Mouse (Mus musculus) neural tube, embryonic 15.5 days (tissue): ENCODE measurements around the gene Miga1. TPM values are rescaled to one million over a fixed set of nuclear protein-coding genes. Genes with fewer than 3 reads are reported as not detected.

Experiments used
- ATAC-seq: fragments of 200-750 bp; cut with Nextera tagmentation; 2 replicates; pipeline ENCODE4 v1.8.0; 2017; ENCODE audit warnings: mild to moderate bottlenecking, moderate TSS enrichment, moderate library complexity; ENCODE audit not compliant: low FRiP score
- H3K27ac ChIP-seq: fragments of 300-500 bp; sonication (generic); replicated peaks from 2 replicates; pipeline ENCODE4 v1.5.1; 2015; ENCODE audit warnings: mild to moderate bottlenecking, inconsistent platforms
- H3K27me3 ChIP-seq: fragments of 300-500 bp; sonication (generic); replicated peaks from 2 replicates; pipeline ENCODE4 v1.6.1; 2015; ENCODE audit warnings: inconsistent platforms
- H3K36me3 ChIP-seq: fragments of 300-500 bp; sonication (generic); 2 replicates; pipeline ENCODE4 v1.6.1; 2015; ENCODE audit warnings: inconsistent platforms
- H3K4me1 ChIP-seq: fragments of 300-500 bp; sonication (generic); 2 replicates; pipeline ENCODE4 v1.6.1; 2015; ENCODE audit warnings: inconsistent platforms
- H3K4me2 ChIP-seq: fragments of 300-500 bp; sonication (generic); 2 replicates; pipeline ENCODE4 v1.6.1; 2015; ENCODE audit warnings: inconsistent platforms, mild to moderate bottlenecking, moderate library complexity
- H3K4me3 ChIP-seq: fragments of 300-500 bp; sonication (generic); replicated peaks from 2 replicates; pipeline ENCODE4 v1.5.1; 2015; ENCODE audit warnings: mild to moderate bottlenecking, inconsistent platforms
- H3K9ac ChIP-seq: fragments of 300-500 bp; sonication (generic); replicated peaks from 2 replicates; pipeline ENCODE4 v1.6.1; 2015; ENCODE audit warnings: mild to moderate bottlenecking, inconsistent platforms
- H3K9me3 ChIP-seq: fragments of 300-500 bp; sonication (generic); replicated peaks from 2 replicates; pipeline ENCODE4 v1.6.1; 2016; ENCODE audit warnings: inconsistent platforms
- WGBS: fragments of 180-500 bp; shearing (Covaris S2); methylation state at CpG from one replicate; pipeline ENCODE4 v1.1.7; 2015; ENCODE audit warnings: mixed read lengths; 5-methylcytosine and 5-hydroxymethylcytosine counted together
- polyA plus RNA-seq: library from polyadenylated mRNA; unstranded; fragments of >200 nt; fragmentation: Nextera tagmentation; extraction: Ambion mirVana; gene quantifications from 2 replicates; pipeline ENCODE4 v1.2.1, GENCODE M21; 2015

The Miga1 gene
- polyA plus RNA-seq, 1 experiment from 2014 or later, result 17.3 TPM

DNA sequence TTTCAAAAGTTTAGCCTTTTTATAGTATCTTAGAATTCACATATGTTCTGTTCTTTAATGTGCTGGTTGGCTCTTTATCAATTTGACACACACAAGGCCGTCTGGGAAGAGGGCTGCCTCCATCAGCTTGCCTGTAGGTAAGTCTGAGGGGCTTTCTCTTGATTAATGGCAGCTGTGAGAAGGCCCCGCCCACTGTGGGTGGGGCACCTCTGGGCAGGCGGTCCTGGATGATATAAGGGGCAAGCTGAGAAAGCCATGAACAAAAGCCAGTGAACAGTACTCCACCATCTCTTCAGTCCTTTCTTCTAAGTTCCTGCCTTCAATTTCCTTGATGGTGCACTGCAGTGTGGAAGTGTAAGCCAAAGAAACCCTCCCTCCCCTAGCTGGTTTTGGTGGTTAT lies 58.1 kb downstream of the Miga1 start:
- H3K4me2 ChIP-seq, result no peak overlapping the region
- no peak overlapping the region for H3K9ac ChIP-seq
- H3K27ac ChIP-seq, result no peak overlapping the region
- WGBS, result 29% methylated on average over 3 of the region's 3 CpGs
- H3K4me3 ChIP-seq, result no peak overlapping the region
- no peaks in the 10 kb centered on the region for H3K4me1 ChIP-seq
- H3K27me3 ChIP-seq, result no peaks in the 10 kb centered on the region
- H3K9me3 ChIP-seq, result no peaks in the 10 kb centered on the region
- peaks cover 52% of the 10 kb centered on the region for H3K36me3 ChIP-seq
- no peak for ATAC-seq

DNA sequence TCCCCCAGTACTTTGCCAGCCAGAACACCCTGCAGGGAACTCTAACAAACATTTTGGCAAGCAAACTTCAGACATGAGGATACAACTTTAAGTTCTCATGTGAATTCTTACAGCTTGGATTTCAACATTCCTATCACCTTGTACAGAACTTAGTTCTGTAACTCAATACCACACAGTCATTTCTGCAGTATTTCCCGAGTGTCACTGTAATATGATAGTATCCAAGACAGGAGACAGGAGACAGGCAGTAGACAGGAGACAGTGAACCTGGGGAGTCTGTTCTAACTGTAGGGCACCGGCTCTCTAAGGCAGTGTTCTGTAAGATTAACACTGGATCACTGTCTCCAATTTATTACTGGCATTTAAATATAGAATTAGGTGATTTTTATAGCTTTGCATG lies 61.8 kb downstream of the Miga1 start:
- 84% methylated on average over 2 of the region's 2 CpGs for WGBS
- peaks cover 37% of the 10 kb centered on the region for H3K36me3 ChIP-seq
- no peak overlapping the region for H3K4me2 ChIP-seq
- no peaks in the 10 kb centered on the region for H3K9me3 ChIP-seq
- no peak for ATAC-seq
- H3K4me3 ChIP-seq, result no peak overlapping the region
- no peak overlapping the region for H3K27ac ChIP-seq
- no peaks in the 10 kb centered on the region for H3K4me1 ChIP-seq
- H3K9ac ChIP-seq, result no peak overlapping the region
- H3K27me3 ChIP-seq, result no peaks in the 10 kb centered on the region

DNA sequence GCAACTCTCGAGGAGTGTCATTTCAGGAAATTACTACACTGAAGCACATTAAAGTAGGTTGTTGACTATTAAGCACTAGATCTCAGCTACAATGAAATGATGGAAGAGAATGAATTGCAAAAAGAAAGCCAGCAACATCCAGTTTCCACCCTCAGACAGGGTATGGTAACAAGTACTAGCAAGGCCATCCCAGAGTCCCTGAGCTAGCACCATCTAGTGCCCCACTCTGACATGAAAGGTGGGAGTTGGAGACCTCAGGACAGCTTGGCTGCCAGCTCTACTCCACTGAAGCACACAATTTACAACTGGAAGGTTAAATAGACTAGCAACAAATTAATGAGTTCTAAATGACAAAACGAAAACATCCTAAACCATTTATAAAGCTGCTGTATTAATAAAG lies 62.3 kb downstream of the Miga1 start:
- peaks cover 36% of the 10 kb centered on the region for H3K36me3 ChIP-seq
- H3K27ac ChIP-seq, result no peak overlapping the region
- no peak overlapping the region for H3K9ac ChIP-seq
- H3K4me3 ChIP-seq, result no peak overlapping the region
- H3K4me2 ChIP-seq, result no peak overlapping the region
- ATAC-seq, result no peak
- no peaks in the 10 kb centered on the region for H3K9me3 ChIP-seq
- WGBS, result 92% methylated on average over 2 of the region's 2 CpGs
- H3K4me1 ChIP-seq, result no peaks in the 10 kb centered on the region
- no peaks in the 10 kb centered on the region for H3K27me3 ChIP-seq

DNA sequence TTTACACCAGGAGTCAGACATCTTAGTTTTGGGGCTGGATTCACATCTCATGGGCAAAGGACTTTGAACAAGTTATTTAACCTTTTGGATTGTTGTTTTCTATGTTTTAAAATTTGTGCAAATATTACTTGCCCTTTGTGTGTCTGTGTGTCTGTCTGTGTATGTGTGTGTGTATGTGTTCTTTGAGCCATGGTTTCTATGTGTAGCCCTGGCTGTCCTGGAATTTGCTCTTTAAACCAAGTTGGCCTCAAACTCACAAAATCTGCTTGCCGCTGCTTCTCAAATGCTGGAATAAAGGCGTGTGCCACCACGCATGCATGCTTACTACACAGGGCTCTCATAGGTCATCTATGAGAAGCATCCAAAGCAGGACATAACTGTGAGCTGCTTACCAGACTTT lies 63.3 kb downstream of the Miga1 start:
- Histone ChIP-seq H3K9ac (no peak overlapping the region), H3K4me3 (no peak overlapping the region), H3K4me2 (no peak overlapping the region), H3K27me3 (no peaks in the 10 kb centered on the region), H3K27ac (no peak overlapping the region), H3K9me3 (no peaks in the 10 kb centered on the region), H3K36me3 (peaks cover 31% of the 10 kb centered on the region), H3K4me1 (no peaks in the 10 kb centered on the region)
- WGBS, result 97% methylated on average over 3 of the region's 3 CpGs
- no peak for ATAC-seq

DNA sequence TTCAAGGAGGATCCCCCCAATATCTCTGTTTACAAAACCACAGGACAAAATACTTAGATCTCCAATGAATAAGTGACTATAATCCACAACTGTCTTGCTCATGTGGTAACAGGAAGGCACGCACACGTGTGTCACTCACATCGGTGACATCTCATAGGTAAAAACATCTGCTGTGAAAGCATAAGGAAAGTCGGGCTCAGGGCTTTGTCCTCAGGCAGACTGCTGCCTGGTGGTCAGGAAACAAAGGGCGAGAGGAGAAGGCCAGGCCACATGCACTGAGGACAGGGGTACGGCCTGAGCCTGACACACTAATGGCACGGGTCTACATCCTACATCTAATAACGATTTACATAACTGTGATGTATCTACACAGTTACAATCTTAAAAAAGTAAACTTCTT lies 65.2 kb downstream of the Miga1 start:
- Histone ChIP-seq H3K4me1 (no peaks in the 10 kb centered on the region), H3K27ac (no peak overlapping the region), H3K36me3 (peaks cover 22% of the 10 kb centered on the region), H3K9me3 (no peaks in the 10 kb centered on the region), H3K4me2 (no peak overlapping the region), H3K27me3 (no peaks in the 10 kb centered on the region), H3K9ac (no peak overlapping the region), H3K4me3 (no peak overlapping the region)
- WGBS, result 75% methylated on average over 8 of the region's 8 CpGs
- no peak for ATAC-seq

DNA sequence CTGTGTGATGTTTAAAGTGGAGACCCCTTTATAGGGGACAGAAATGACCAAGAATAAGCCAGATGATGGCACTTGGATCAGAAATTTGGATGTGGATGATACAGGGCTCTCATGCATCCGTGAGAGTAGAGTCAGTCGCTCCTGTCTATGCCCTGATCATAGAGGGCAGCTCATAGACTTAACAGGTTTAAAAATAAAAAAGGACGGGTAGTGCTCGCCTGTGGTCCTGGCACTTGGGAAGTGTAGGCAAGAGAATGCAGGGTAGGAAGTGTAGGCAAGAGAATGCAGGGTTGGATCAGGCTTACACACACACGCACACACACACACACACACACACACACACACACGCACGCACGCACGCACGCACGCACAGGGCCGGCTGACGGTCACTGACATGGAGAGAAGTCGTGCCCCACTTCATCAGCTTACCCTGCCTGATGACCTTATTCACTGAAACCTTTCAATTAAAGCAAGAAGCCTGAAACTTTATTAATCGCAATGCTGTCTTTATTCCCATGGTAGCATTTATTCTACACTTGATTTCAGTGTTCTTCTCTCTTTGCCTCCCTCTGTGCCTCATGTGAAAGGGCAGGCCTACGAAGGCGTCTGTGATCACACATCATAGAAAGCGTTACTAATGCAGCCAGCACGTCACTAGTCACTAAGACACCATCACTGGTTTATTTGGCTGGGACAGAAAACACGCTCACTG lies 67.1 kb downstream of the Miga1 start:
- no peaks in the 10 kb centered on the region for H3K4me1 ChIP-seq
- no peak overlapping the region for H3K9ac ChIP-seq
- H3K4me3 ChIP-seq, result no peak overlapping the region
- WGBS, result 76% methylated on average over 20 of the region's 20 CpGs
- H3K36me3 ChIP-seq, result peaks cover 22% of the 10 kb centered on the region
- no peaks in the 10 kb centered on the region for H3K27me3 ChIP-seq
- no peak overlapping the region for H3K27ac ChIP-seq
- no peak for ATAC-seq
- H3K4me2 ChIP-seq, result no peak overlapping the region
- no peaks in the 10 kb centered on the region for H3K9me3 ChIP-seq

DNA sequence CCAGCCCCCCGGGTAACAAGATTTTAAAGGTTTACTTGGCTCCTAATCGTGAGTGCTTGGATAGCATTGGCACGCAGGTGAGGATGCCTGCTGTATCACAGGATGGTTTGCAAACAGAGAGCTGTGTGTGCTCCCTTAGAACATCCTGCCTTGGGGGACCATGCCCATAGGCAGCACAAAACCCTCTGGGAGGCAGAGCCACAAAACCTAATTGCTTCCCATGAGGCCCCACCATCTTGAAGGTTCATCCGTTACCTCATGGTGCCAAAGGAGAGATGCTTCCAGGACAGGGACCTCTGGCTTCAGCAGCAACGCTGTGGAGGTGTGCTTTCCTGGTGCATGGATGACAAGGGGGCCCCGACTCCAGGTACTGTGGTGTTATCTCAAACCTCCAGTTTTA lies 68.3 kb downstream of the Miga1 start:
- H3K9ac ChIP-seq, result no peak overlapping the region
- peaks cover 22% of the 10 kb centered on the region for H3K36me3 ChIP-seq
- H3K27me3 ChIP-seq, result peaks cover 10% of the 10 kb centered on the region; the same call in 1 of the 2 replicates
- no peaks in the 10 kb centered on the region for H3K4me1 ChIP-seq
- H3K9me3 ChIP-seq, result no peaks in the 10 kb centered on the region
- no peak overlapping the region for H3K27ac ChIP-seq
- H3K4me3 ChIP-seq, result no peak overlapping the region
- WGBS, result 84% methylated on average over 6 of the region's 6 CpGs
- no peak overlapping the region for H3K4me2 ChIP-seq
- no peak for ATAC-seq

DNA sequence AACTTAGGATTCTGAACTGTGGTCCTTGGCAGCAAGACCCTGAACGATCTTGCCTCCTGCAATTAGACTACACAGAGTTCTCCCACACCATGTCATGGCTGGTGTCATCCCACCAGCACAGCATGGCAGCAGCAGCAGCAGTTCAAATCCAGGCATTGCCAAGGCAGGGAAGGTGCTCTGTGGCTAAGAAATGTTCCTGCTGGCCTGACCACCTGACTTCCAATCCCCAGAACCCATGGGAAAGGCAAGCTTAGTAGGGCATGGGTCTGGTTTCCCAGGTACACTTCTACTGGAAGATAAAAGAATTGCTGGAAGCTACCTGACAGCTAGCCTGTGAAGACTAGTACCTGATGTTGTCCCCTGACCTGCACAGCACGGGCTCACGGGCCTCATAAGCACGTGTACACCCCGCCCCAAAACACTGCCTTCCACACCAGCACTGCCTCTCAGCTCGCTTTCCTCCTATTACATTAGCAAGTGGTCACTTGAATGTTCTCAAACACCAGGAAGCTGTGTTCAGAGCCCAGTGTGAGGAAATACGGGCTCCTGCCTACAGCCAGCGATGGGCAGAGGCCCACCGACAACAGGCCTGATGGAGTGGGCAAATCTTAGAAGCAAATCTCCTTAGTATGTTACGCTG lies 69.0 kb downstream of the Miga1 start:
- ATAC-seq, result no peak
- H3K27me3 ChIP-seq, result peaks cover 16% of the 10 kb centered on the region
- H3K9ac ChIP-seq, result no peak overlapping the region
- H3K4me1 ChIP-seq, result peaks cover 2% of the 10 kb centered on the region
- H3K9me3 ChIP-seq, result no peaks in the 10 kb centered on the region
- H3K27ac ChIP-seq, result no peak overlapping the region
- WGBS, result 89% methylated on average over 10 of the region's 10 CpGs
- H3K36me3 ChIP-seq, result peaks cover 16% of the 10 kb centered on the region
- no peak overlapping the region for H3K4me2 ChIP-seq
- no peak overlapping the region for H3K4me3 ChIP-seq

DNA sequence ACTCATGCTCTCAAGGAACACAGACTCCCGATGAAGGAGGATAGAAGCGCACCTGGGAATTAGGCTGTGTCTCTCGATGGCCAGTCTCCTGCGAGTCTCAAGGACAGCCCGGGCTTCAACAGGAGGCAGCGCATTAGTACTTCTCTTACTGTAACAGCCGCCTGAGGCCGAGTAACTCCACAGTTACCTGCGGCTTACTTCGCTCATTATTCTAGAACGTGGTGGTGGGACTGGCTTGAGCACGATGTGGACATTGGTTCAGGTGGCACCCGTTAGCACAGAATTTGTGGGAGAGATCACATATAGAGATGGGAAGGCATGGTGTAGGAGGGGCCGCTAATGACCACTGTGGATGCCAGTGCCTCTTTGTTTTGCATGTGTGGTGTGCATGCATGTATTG lies 72.1 kb downstream of the Miga1 start:
- Histone ChIP-seq H3K4me1 (peaks cover 18% of the 10 kb centered on the region), H3K9ac (no peak overlapping the region), H3K27ac (no peak overlapping the region), H3K4me2 (no peak overlapping the region), H3K36me3 (peaks cover 7% of the 10 kb centered on the region; the same call in 1 of the 2 replicates), H3K4me3 (no peak overlapping the region), H3K27me3 (peaks cover 27% of the 10 kb centered on the region), H3K9me3 (no peaks in the 10 kb centered on the region)
- ATAC-seq, result no peak
- WGBS, result 88% methylated on average over 14 of the region's 14 CpGs

DNA sequence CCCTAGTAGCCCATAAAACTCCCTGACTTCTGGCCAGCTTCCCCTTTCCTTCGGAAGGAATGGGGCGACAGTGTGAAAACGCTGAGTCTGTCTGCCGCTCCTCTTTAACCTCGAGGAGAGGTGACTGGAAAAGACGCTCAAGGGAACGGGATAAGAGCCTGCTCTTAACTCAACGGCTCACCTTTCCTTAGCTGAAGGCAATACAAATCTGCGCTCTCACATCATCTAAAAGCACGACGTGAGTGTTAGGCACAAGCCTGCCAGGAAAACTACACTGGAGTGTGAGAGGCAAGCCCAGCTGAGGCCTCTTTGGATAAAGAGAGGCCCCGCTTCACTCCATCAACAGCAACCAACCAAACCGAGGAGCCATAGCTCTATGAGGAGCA lies 74.2 kb downstream of the Miga1 start, which contains the start of gene Nexn:
TSS of gene Nexn (minus strand) at position 315 of the 386 bp plus-strand sequence.
- H3K27me3 ChIP-seq, result peaks cover 27% of the 10 kb centered on the region
- H3K9me3 ChIP-seq, result no peaks in the 10 kb centered on the region
- H3K9ac ChIP-seq, result peak within 1 kb of the TSS; percentile 59
- WGBS, result 4% methylated on average over 13 of the region's 13 CpGs
- peak within 1 kb of the TSS; percentile 52 for H3K4me3 ChIP-seq
- no peaks in the 10 kb centered on the region for H3K36me3 ChIP-seq
- peak; percentile 46; the same call in 1 of the 2 replicates for ATAC-seq
- H3K27ac ChIP-seq, result no peak within 1 kb of the TSS; the same call in 1 of the 2 replicates
- peak within 1 kb of the TSS; percentile 100 for H3K4me2 ChIP-seq
- peaks cover 18% of the 10 kb centered on the region for H3K4me1 ChIP-seq

DNA sequence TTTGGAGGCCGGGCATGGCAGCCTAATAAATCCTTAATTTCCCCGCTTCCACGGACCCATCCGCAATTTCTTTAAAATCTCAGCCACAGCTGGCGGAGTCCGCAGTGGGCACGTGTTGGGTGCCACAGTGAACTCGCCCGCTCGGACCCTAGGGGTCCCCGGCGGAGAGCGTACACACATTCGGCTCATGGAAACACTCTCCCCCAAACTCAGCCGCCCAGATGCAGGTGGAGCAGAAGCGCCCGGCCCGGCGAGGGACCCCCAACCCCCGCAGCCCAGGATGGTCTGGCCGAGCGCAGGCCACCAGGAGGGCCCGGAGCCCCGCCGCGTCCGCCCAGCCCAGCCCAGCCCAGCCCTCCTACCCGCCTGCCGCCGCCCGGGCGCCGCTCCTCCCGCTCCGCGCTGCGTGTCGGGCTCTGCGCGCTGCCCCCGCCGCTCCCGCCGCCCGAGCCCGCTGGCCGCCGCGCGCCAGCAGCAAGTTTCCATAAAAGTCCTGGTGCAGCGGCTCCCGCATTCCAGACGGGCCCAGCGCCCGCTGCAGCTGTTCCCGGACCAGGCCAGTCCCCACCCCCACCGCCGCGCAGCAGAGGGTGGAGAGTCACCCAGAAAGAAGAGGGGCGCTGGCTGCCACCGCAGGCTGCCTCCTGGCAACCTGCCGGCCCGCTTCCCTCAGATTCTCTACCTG lies 74.7 kb downstream of the Miga1 start:
- Histone ChIP-seq H3K4me2 (peak overlapping the region; percentile 100), H3K4me1 (peaks cover 18% of the 10 kb centered on the region), H3K27ac (no peak overlapping the region; the same call in 1 of the 2 replicates), H3K9ac (peak overlapping the region; percentile 59), H3K36me3 (no peaks in the 10 kb centered on the region), H3K9me3 (no peaks in the 10 kb centered on the region), H3K4me3 (peak overlapping the region; percentile 52), H3K27me3 (peaks cover 27% of the 10 kb centered on the region)
- WGBS, result 0% methylated on average over 49 of the region's 63 CpGs
- ATAC-seq, result peak; percentile 78

DNA sequence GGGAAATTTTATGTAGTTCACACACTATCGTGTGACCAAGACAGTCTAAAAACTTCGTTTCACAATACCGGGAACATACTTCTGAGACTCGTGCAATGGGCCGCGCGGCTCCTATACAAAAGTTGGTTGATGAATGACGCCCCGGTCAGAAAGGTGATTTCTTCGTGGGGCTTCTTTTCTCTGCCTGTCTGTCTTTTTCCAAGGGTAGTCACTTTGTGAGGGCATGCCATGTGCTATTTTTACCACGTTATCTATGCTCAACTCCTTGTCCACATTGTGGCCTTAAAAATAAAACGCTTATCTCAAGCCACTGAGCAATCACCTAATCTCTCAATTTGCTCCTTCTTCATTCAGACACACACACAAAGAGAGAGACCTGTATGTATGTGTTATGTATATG lies 75.4 kb downstream of the Miga1 start:
- no peak for ATAC-seq
- Histone ChIP-seq H3K4me1 (peaks cover 18% of the 10 kb centered on the region), H3K4me2 (peak overlapping the region; percentile 100), H3K27me3 (peaks cover 27% of the 10 kb centered on the region), H3K9ac (no peak overlapping the region), H3K27ac (no peak overlapping the region), H3K36me3 (no peaks in the 10 kb centered on the region), H3K9me3 (no peaks in the 10 kb centered on the region), H3K4me3 (peak overlapping the region; percentile 52; the same call in 1 of the 2 replicates)
- WGBS, result 16% methylated on average over 12 of the region's 12 CpGs
